Mouse (Mus musculus) lung, postnatal 0 days (tissue): ENCODE results near the gene Jak1. TPM values are rescaled to one million over a fixed set of nuclear protein-coding genes. Genes with fewer than 3 reads are reported as not detected.
"Not testable (repeated sequence)": the region's sequence is repeated elsewhere in the genome, so short reads cannot be mapped to it uniquely, and the experiment has no call there.

Experiments used
- ATAC-seq: fragments of 200-750 bp; cut with Nextera tagmentation; 2 replicates; pipeline ENCODE4 v1.8.0; 2017; ENCODE audit warnings: moderate library complexity
- DNase-seq: peaks from one replicate; pipeline ENCODE4 v3.0.0-alpha.2; 2016; ENCODE audit warnings: low spot score
- H3K27ac ChIP-seq: fragments of 300-500 bp; sonication (generic); 2 replicates; pipeline ENCODE4 v1.5.1; 2014; ENCODE audit warnings: antibody characterized with exemption, mild to moderate bottlenecking, low read length, mixed read lengths
- H3K27me3 ChIP-seq: fragments of 300-500 bp; sonication (generic); replicated peaks from 2 replicates; pipeline ENCODE4 v1.6.1; 2014; ENCODE audit warnings: low read length, mixed read lengths; ENCODE audit not compliant: insufficient read depth
- H3K36me3 ChIP-seq: fragments of 300-500 bp; sonication (generic); 2 replicates; pipeline ENCODE4 v1.6.1; 2014; ENCODE audit warnings: low read length, mixed read lengths; ENCODE audit not compliant: insufficient read depth
- H3K4me1 ChIP-seq: fragments of 300-500 bp; sonication (generic); 2 replicates; pipeline ENCODE4 v1.6.1; 2014; ENCODE audit warnings: antibody characterized with exemption, low read depth, low read length, mixed read lengths; ENCODE audit not compliant: insufficient read depth
- H3K4me2 ChIP-seq: fragments of 300-500 bp; sonication (generic); replicated peaks from 2 replicates; pipeline ENCODE4 v1.6.1; 2014; ENCODE audit warnings: low read depth, mild to moderate bottlenecking, low read length, moderate library complexity, mixed read lengths
- H3K4me3 ChIP-seq: fragments of 300-500 bp; sonication (generic); 2 replicates; pipeline ENCODE4 v1.5.1; 2014; ENCODE audit warnings: low read depth, low read length
- H3K9ac ChIP-seq: fragments of 300-500 bp; sonication (generic); replicated peaks from 2 replicates; pipeline ENCODE4 v1.6.1; 2014; ENCODE audit warnings: low read depth, mild to moderate bottlenecking
- H3K9me3 ChIP-seq: fragments of 300-500 bp; sonication (generic); 2 replicates; pipeline ENCODE4 v1.6.1; 2016; ENCODE audit warnings: low read length, mixed read lengths
- CTCF ChIP-seq: IDR thresholded peaks from 2 replicates; pipeline ENCODE4 v1.5.1; 2016; ENCODE audit warnings: antibody characterized with exemption, mild to moderate bottlenecking
- EP300 ChIP-seq: IDR thresholded peaks from 2 replicates; pipeline ENCODE4 v1.6.1; 2016; ENCODE audit warnings: antibody characterized with exemption, mild to moderate bottlenecking, control low read depth
- WGBS: fragments of 180-500 bp; shearing (Covaris S2); extraction: QIAGEN DNeasy Blood & Tissue Kit; methylation state at CpG from one replicate; pipeline ENCODE4 v1.1.7; 2014; 5-methylcytosine and 5-hydroxymethylcytosine counted together
- polyA plus RNA-seq: library from polyadenylated mRNA; unstranded; fragments of >200 nt; fragmentation: Nextera tagmentation; extraction: Ambion mirVana; gene quantifications from 2 replicates; pipeline ENCODE4 v1.2.1, GENCODE M21; 2015

Jak1 gene
- polyA plus RNA-seq, 1 experiment from 2014 or later, result 80.0 TPM

GRCm38 (mm10) chr4:101282237-101282636 lies 17.2 kb upstream of the Jak1 start:
- DNase-seq, result no peak
- Histone ChIP-seq H3K27ac (no peak overlapping the region), H3K4me2 (no peak overlapping the region), H3K27me3 (no peaks in the 10 kb centered on the region), H3K4me3 (no peak overlapping the region), H3K4me1 (no peaks in the 10 kb centered on the region), H3K9ac (no peak overlapping the region), H3K36me3 (no peaks in the 10 kb centered on the region), H3K9me3 (no peaks in the 10 kb centered on the region)
- no peak for ATAC-seq
- TF ChIP-seq EP300 (no peak), CTCF (no peak)
- 59% methylated on average over 1 of the region's 1 CpGs for WGBS

- Histone ChIP-seq H3K4me1 (no peaks in the 10 kb centered on the region), H3K9me3 (no peaks in the 10 kb centered on the region), H3K36me3 (no peaks in the 10 kb centered on the region), H3K4me3 (no peak overlapping the region), H3K9ac (no peak overlapping the region), H3K27me3 (no peaks in the 10 kb centered on the region), H3K4me2 (no peak overlapping the region), H3K27ac (no peak overlapping the region)
- TF ChIP-seq CTCF (no peak), EP300 (no peak)
- 55% methylated on average over 2 of the region's 2 CpGs for WGBS
- DNase-seq, result no peak
- ATAC-seq, result no peak
Measured at GRCm38 (mm10) chr4:101280119-101280518, 15.0 kb upstream of the Jak1 start.

GRCm38 (mm10) chr4:101276456-101277070 lies 11.5 kb upstream of the Jak1 start:
- 81% methylated on average over 6 of the region's 6 CpGs for WGBS
- H3K36me3 ChIP-seq, result no peaks in the 10 kb centered on the region
- no peak overlapping the region for H3K9ac ChIP-seq
- no peaks in the 10 kb centered on the region for H3K27me3 ChIP-seq
- no peak overlapping the region for H3K4me2 ChIP-seq
- ATAC-seq (no peak), DNase-seq (no peak)
- no peak for TF ChIP-seq CTCF
- no peak for TF ChIP-seq EP300
- no peak overlapping the region for H3K27ac ChIP-seq
- no peaks in the 10 kb centered on the region for H3K9me3 ChIP-seq
- no peak overlapping the region for H3K4me3 ChIP-seq
- no peaks in the 10 kb centered on the region for H3K4me1 ChIP-seq

GRCm38 (mm10) chr4:101275881-101276280 lies 10.8 kb upstream of the Jak1 start:
- Histone ChIP-seq H3K27ac (no peak overlapping the region), H3K9ac (no peak overlapping the region), H3K4me2 (no peak overlapping the region), H3K4me3 (no peak overlapping the region), H3K9me3 (no peaks in the 10 kb centered on the region), H3K36me3 (no peaks in the 10 kb centered on the region), H3K4me1 (no peaks in the 10 kb centered on the region), H3K27me3 (no peaks in the 10 kb centered on the region)
- no peak for TF ChIP-seq EP300
- no peak for TF ChIP-seq CTCF
- ATAC-seq, result peak; percentile 58
- DNase-seq, result peak; percentile 68
- WGBS, result 66% methylated on average over 3 of the region's 3 CpGs

- no peak for DNase-seq
- no peak overlapping the region for H3K4me2 ChIP-seq
- H3K27ac ChIP-seq, result no peak overlapping the region
- 81% methylated on average over 3 of the region's 3 CpGs for WGBS
- no peak for ATAC-seq
- H3K4me1 ChIP-seq, result no peaks in the 10 kb centered on the region
- no peaks in the 10 kb centered on the region for H3K27me3 ChIP-seq
- H3K4me3 ChIP-seq, result no peak overlapping the region
- no peaks in the 10 kb centered on the region for H3K36me3 ChIP-seq
- H3K9ac ChIP-seq, result no peak overlapping the region
- no peaks in the 10 kb centered on the region for H3K9me3 ChIP-seq
- TF ChIP-seq EP300 (no peak), CTCF (no peak)
Measured at GRCm38 (mm10) chr4:101270734-101271133, 5.7 kb upstream of the Jak1 start.

- not testable (repeated sequence) for H3K4me2 ChIP-seq, DNase-seq, H3K4me3 ChIP-seq, H3K9me3 ChIP-seq, H3K4me1 ChIP-seq, H3K36me3 ChIP-seq, ATAC-seq, H3K9ac ChIP-seq, H3K27me3 ChIP-seq, H3K27ac ChIP-seq
- 63% methylated on average over 1 of the region's 1 CpGs for WGBS
Measured at GRCm38 (mm10) chr4:101268506-101268905, 3.4 kb upstream of the Jak1 start.

- no peak for DNase-seq
- ATAC-seq, result no peak
- Histone ChIP-seq H3K4me3 (peak overlapping the region; percentile 88; the same call in 1 of the 2 replicates), H3K36me3 (no peaks in the 10 kb centered on the region), H3K9me3 (no peaks in the 10 kb centered on the region), H3K27me3 (no peaks in the 10 kb centered on the region), H3K4me1 (peaks cover 7% of the 10 kb centered on the region; the same call in 1 of the 2 replicates), H3K4me2 (no peak overlapping the region; the same call in 1 of the 2 replicates), H3K27ac (no peak overlapping the region), H3K9ac (no peak overlapping the region)
- TF ChIP-seq CTCF (no peak), EP300 (no peak)
- WGBS, result 28% methylated on average over 5 of the region's 7 CpGs
Measured at GRCm38 (mm10) chr4:101265523-101265922, 441 bp upstream of the Jak1 start.
